In the genomic region with DNA sequence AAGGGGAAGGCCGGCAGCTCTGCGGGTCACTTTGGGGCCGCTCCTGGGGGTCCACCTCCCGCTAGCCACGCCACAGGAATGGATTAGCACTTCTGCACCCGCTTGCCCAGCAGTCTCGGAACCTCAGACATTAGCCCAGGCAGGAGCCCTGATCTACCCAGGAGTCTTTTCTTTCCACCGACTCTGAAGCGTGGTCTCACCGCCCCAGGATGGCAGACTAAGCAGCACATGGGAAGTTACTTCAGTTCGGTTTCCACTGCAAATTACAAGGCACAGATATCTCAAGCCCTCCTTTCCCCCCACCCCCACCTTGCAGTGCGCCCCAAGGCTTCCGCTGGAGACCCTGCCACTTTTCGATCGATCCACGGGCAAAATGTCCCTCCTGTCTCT, we compare ENCODE assay signal across 8 mouse cellular contexts. TPM values are rescaled to one million over a fixed set of nuclear protein-coding genes. Genes with fewer than 3 reads are reported as not detected.
DNase-seq lines count a peak whose midpoint lies in the region; ATAC-seq and TF ChIP-seq lines count a peak whose summit lies in the region.

No protein-coding gene starts in this region.

- ATAC-seq in embryonic facial prominence, embryonic 13.5 days (ENCODE audit: insufficient number of reproducible peaks, insufficient read depth, low FRiP score, low TSS enrichment, low read depth): no peak
- ATAC-seq in intestine, embryonic 14.5 days (replicated peaks; ENCODE audit: low FRiP score, low TSS enrichment, low read depth): no peak
- no peak for ATAC-seq in midbrain, postnatal 0 days (ENCODE audit: low FRiP score)

- intact Hi-C loops in left cerebral cortex, adult 2 months (cut with DNase I): no loop called here
- intact Hi-C loops in left cerebral cortex, postnatal 14 days (cut with DNase I): no loop called here

- H3K27ac ChIP-seq in left cerebral cortex, adult 2 months: peak overlapping the region; percentile 22
- no peak overlapping the region for H3K27ac ChIP-seq in embryonic facial prominence, embryonic 13.5 days
- no peak overlapping the region for H3K27ac ChIP-seq in intestine, embryonic 14.5 days (ENCODE audit: low read depth)
- H3K27ac ChIP-seq in midbrain, postnatal 0 days (ENCODE audit: low read depth, low read length): no peak overlapping the region

- no peaks in the 10 kb centered on the region for H3K36me3 ChIP-seq in embryonic facial prominence, embryonic 13.5 days
- H3K36me3 ChIP-seq in intestine, embryonic 14.5 days (ENCODE audit: control insufficient read depth, insufficient read depth, low read length): no peaks in the 10 kb centered on the region
- no peaks in the 10 kb centered on the region for H3K36me3 ChIP-seq in midbrain, postnatal 0 days (ENCODE audit: insufficient read depth, low read length)

- no peak for DNase-seq in left cerebral cortex, adult 2 months (ENCODE audit: extremely low spot score in 1 of 2, low spot score in 2 of 2)
- DNase-seq in left cerebral cortex, postnatal 14 days (ENCODE audit: low spot score in 2 of 2): no peak
- DNase-seq in intestine, embryonic 14.5 days (ENCODE audit: low spot score): peak; percentile 52
- peak; percentile 4 for DNase-seq in midbrain, postnatal 0 days (ENCODE audit: low spot score)
- DNase-seq in adrenal gland, postnatal 4 days (ENCODE audit: low spot score in 2 of 2): no peak
- no peak for DNase-seq in gastrocnemius, adult 18-20 months (ENCODE audit: low spot score)
- no peak for DNase-seq in cerebellum, adult 18-20 months

- H3K4me3 ChIP-seq in left cerebral cortex, adult 2 months: peak overlapping the region; percentile 52
- H3K4me3 ChIP-seq in embryonic facial prominence, embryonic 13.5 days: peak overlapping the region; percentile 56
- H3K4me3 ChIP-seq in intestine, embryonic 14.5 days (ENCODE audit: low read depth, low read length): peak overlapping the region; percentile 46
- peak overlapping the region; percentile 62 for H3K4me3 ChIP-seq in midbrain, postnatal 0 days (ENCODE audit: low read depth, low read length)

- peaks cover 47% of the 10 kb centered on the region for H3K27me3 ChIP-seq in embryonic facial prominence, embryonic 13.5 days
- H3K27me3 ChIP-seq in intestine, embryonic 14.5 days (replicated peaks; ENCODE audit: control insufficient read depth, insufficient read depth, low read length): peaks cover 40% of the 10 kb centered on the region
- 0 out of 2 replicates have a peak, but pooled peaks cover 6% of the 10 kb centered on the region for H3K27me3 ChIP-seq in midbrain, postnatal 0 days (ENCODE audit: insufficient read depth, low read length)

- WGBS in embryonic facial prominence, embryonic 13.5 days: under 1% methylated on average over 16 of the region's 16 CpGs
- WGBS in intestine, embryonic 14.5 days: 3% methylated on average over 16 of the region's 16 CpGs
- 2% methylated on average over 16 of the region's 16 CpGs for WGBS in midbrain, postnatal 0 days

- no peaks in the 10 kb centered on the region for H3K9me3 ChIP-seq in embryonic facial prominence, embryonic 13.5 days
- H3K9me3 ChIP-seq in intestine, embryonic 14.5 days (ENCODE audit: control insufficient read depth, low read length): no peaks in the 10 kb centered on the region
- no peaks in the 10 kb centered on the region for H3K9me3 ChIP-seq in midbrain, postnatal 0 days (ENCODE audit: low read length)

- peak overlapping the region; percentile 99 for H3K4me2 ChIP-seq in embryonic facial prominence, embryonic 13.5 days
- peak overlapping the region; percentile 94 for H3K4me2 ChIP-seq in intestine, embryonic 14.5 days (ENCODE audit: low read length)
- H3K4me2 ChIP-seq in midbrain, postnatal 0 days (ENCODE audit: low read depth, low read length, poor library complexity, severe bottlenecking): peak overlapping the region; percentile 100

- peak overlapping the region; percentile 72 for H3K9ac ChIP-seq in embryonic facial prominence, embryonic 13.5 days
- H3K9ac ChIP-seq in intestine, embryonic 14.5 days (ENCODE audit: low read length): peak overlapping the region; percentile 39
- peak overlapping the region; percentile 66 for H3K9ac ChIP-seq in midbrain, postnatal 0 days (replicated peaks; ENCODE audit: low read length, poor library complexity, severe bottlenecking)

- H3K4me1 ChIP-seq in embryonic facial prominence, embryonic 13.5 days: peaks cover 21% of the 10 kb centered on the region
- peaks cover 6% of the 10 kb centered on the region for H3K4me1 ChIP-seq in intestine, embryonic 14.5 days (replicated peaks; ENCODE audit: control insufficient read depth, insufficient read depth, low read length)
- H3K4me1 ChIP-seq in midbrain, postnatal 0 days (ENCODE audit: insufficient read depth, low read length): no peaks in the 10 kb centered on the region

- no peak for TF ChIP-seq CTCF in left cerebral cortex, adult 2 months (IDR thresholded peaks at IDR 0.05)
- TF ChIP-seq CTCF in midbrain, postnatal 0 days (IDR thresholded peaks at IDR 0.05): no peak

RNA-seq across cellular contexts. Expression of a gene that starts 0.6 kb away (rescaled TPM):
- 1 to 10 TPM; 7.9 to 8.6 TPM for total RNA-seq in left cerebral cortex, adult 2 months (2021)
- 1 to 10 TPM; 5.1 to 6.5 TPM for total RNA-seq in left cerebral cortex, postnatal 14 days (2021)
- 0.86 and 1.3 TPM in 2 replicates for polyA plus RNA-seq in embryonic facial prominence, embryonic 13.5 days (2015; fragmentation: Nextera tagmentation; extraction: Ambion mirVana)
- polyA plus RNA-seq in intestine, embryonic 14.5 days (2014; fragmentation: Nextera tagmentation; extraction: Ambion mirVana): 0.05 and 0.22 TPM in 2 replicates
- 1.1 and 2.2 TPM in 2 replicates for total RNA-seq in midbrain, postnatal 0 days (2014; rRNA removed)
- 0.32 and 0.33 TPM in 2 replicates for polyA plus RNA-seq in midbrain, postnatal 0 days (2015; fragmentation: Nextera tagmentation; extraction: Ambion mirVana)
- total RNA-seq in adrenal gland, postnatal 4 days (2021): under 1 TPM; 0.17 to 0.31 TPM
- under 1 TPM; 0.07 to 0.14 TPM for total RNA-seq in gastrocnemius, adult 18-20 months (2021)

Comparison
In these comparisons a context has a peak if more than half of its experiments do, and no peak if none do; other contexts are left out.
1. DNase-seq: peak in intestine, embryonic 14.5 days (single experiment) and midbrain, postnatal 0 days (single experiment); none in left cerebral cortex, adult 2 months (0 of 2), left cerebral cortex, postnatal 14 days (0 of 2), adrenal gland, postnatal 4 days (0 of 2), gastrocnemius, adult 18-20 months (single experiment) and cerebellum, adult 18-20 months (0 of 2).
2. Peak in every context shown above with its lines, with median percentiles within 50 percentile points of each other: H3K4me3 ChIP-seq, H3K4me2 ChIP-seq and H3K9ac ChIP-seq.